Mouse (Mus musculus) brown adipose tissue, adult 24 weeks (tissue): ENCODE measurements around the gene Dock8. TPM values are rescaled to one million over a fixed set of nuclear protein-coding genes. Genes with fewer than 3 reads are reported as not detected.

ENCODE experiments used
- H3K27ac ChIP-seq: fragments of 200-500 bp; replicated peaks from 2 replicates; pipeline ENCODE4 v1.5.1; 2012; ENCODE audit warnings: low read depth, mild to moderate bottlenecking, low read length
- H3K4me1 ChIP-seq: fragments of 200-500 bp; 2 replicates; pipeline ENCODE4 v1.6.1; 2012; ENCODE audit warnings: low read length, mixed read lengths; ENCODE audit not compliant: control insufficient read depth, insufficient read depth, insufficient read length
- H3K4me3 ChIP-seq: fragments of 200-500 bp; 2 replicates; pipeline ENCODE4 v1.5.1; 2012; ENCODE audit warnings: low read depth, mild to moderate bottlenecking, low read length, moderate library complexity; ENCODE audit not compliant: insufficient read depth
- polyA plus RNA-seq: library from polyadenylated mRNA; stranded (reverse); fragments of >200 nt; gene quantifications from 2 replicates; pipeline ENCODE4 v1.2.4, GENCODE M21; 2012; ENCODE audit not compliant: missing spikeins, insufficient read depth, insufficient read length

Gene Dock8
- polyA plus RNA-seq, 1 experiment = 42.3 TPM

- no peak overlapping the region for H3K27ac ChIP-seq
- H3K4me1 ChIP-seq = no peaks in the 10 kb centered on the region
- H3K4me3 ChIP-seq = no peak overlapping the region
These were observed 203.7 kb downstream of the Dock8 start for GRCm38 (mm10) chr19:25203077-25203476.

- Histone ChIP-seq H3K27ac (no peak overlapping the region), H3K4me3 (no peak overlapping the region), H3K4me1 (no peaks in the 10 kb centered on the region)
These were observed 207.6 kb downstream of the Dock8 start for GRCm38 (mm10) chr19:25206969-25207368.

GRCm38 (mm10) chr19:25207731-25208361 lies 208.5 kb downstream of the Dock8 start:
- H3K4me3 ChIP-seq = peak overlapping the region; percentile 13; the same call in 1 of the 2 replicates
- 0 out of 2 replicates have a peak overlapping the region, but pooled peaks have one; percentile 2 for H3K27ac ChIP-seq
- no peaks in the 10 kb centered on the region for H3K4me1 ChIP-seq

- Histone ChIP-seq H3K4me1 (no peaks in the 10 kb centered on the region), H3K4me3 (no peak overlapping the region), H3K27ac (no peak overlapping the region)
These were observed 209.3 kb downstream of the Dock8 start for GRCm38 (mm10) chr19:25208596-25209110.

- no peak overlapping the region for H3K27ac ChIP-seq
- no peak overlapping the region for H3K4me3 ChIP-seq
- peaks cover 3% of the 10 kb centered on the region for H3K4me1 ChIP-seq
These were observed 221.3 kb downstream of the Dock8 start for GRCm38 (mm10) chr19:25220611-25221010.

GRCm38 (mm10) chr19:25221964-25222640 lies 222.8 kb downstream of the Dock8 start:
- peaks cover 3% of the 10 kb centered on the region for H3K4me1 ChIP-seq
- H3K4me3 ChIP-seq = no peak overlapping the region
- H3K27ac ChIP-seq = no peak overlapping the region

GRCm38 (mm10) chr19:25230058-25230974 lies 231.0 kb downstream of the Dock8 start:
- no peaks in the 10 kb centered on the region for H3K4me1 ChIP-seq
- no peak overlapping the region for H3K4me3 ChIP-seq
- H3K27ac ChIP-seq = no peak overlapping the region

GRCm38 (mm10) chr19:25230975-25231334 lies 231.6 kb downstream of the Dock8 start:
- Histone ChIP-seq H3K4me1 (no peaks in the 10 kb centered on the region), H3K27ac (no peak overlapping the region), H3K4me3 (no peak overlapping the region)

- no peak overlapping the region for H3K4me3 ChIP-seq
- no peaks in the 10 kb centered on the region for H3K4me1 ChIP-seq
- no peak overlapping the region for H3K27ac ChIP-seq
These were observed 232.7 kb downstream of the Dock8 start for GRCm38 (mm10) chr19:25232032-25232431.

GRCm38 (mm10) chr19:25236596-25237491 lies 237.5 kb downstream of the Dock8 start, which contains the start of gene Kank1:
Gene Kank1, plus strand, starts transcription at chr19:25236975.
- Histone ChIP-seq H3K27ac (no peak within 1 kb of the TSS), H3K4me3 (peak within 1 kb of the TSS; percentile 65), H3K4me1 (no peaks in the 10 kb centered on the region)

- no peaks in the 10 kb centered on the region for H3K4me1 ChIP-seq
- H3K4me3 ChIP-seq = peak overlapping the region; percentile 65
- no peak overlapping the region for H3K27ac ChIP-seq
These were observed 238.2 kb downstream of the Dock8 start for GRCm38 (mm10) chr19:25237492-25238040.

- Histone ChIP-seq H3K4me1 (no peaks in the 10 kb centered on the region), H3K4me3 (no peak overlapping the region; the same call in 1 of the 2 replicates), H3K27ac (no peak overlapping the region)
These were observed 238.8 kb downstream of the Dock8 start for GRCm38 (mm10) chr19:25238121-25238520.

GRCm38 (mm10) chr19:25243566-25243965 lies 244.2 kb downstream of the Dock8 start:
- Histone ChIP-seq H3K27ac (no peak overlapping the region), H3K4me1 (no peaks in the 10 kb centered on the region), H3K4me3 (no peak overlapping the region)

- H3K4me1 ChIP-seq = no peaks in the 10 kb centered on the region; the same call in 1 of the 2 replicates
- no peak overlapping the region for H3K4me3 ChIP-seq
- no peak overlapping the region for H3K27ac ChIP-seq
These were observed 246.7 kb downstream of the Dock8 start for GRCm38 (mm10) chr19:25246062-25246461.
